Mouse (Mus musculus) naive thymus-derived CD4-positive, alpha-beta T cell, adult 2 months (primary cell): ENCODE data around the gene Plekhg2.
A peak's percentile ranks its signal among the peaks of the same experiment; 100 is the strongest.

Experiments used
- DNase-seq: peaks from one replicate; pipeline ENCODE4 v3.0.0-alpha.2; 2011; ENCODE audit warnings: low read depth

The Plekhg2 gene

GRCm38 (mm10) chr7:28367663-28368275, 4.6 kb downstream of the Plekhg2 start:
- no peak for DNase-seq

DNA sequence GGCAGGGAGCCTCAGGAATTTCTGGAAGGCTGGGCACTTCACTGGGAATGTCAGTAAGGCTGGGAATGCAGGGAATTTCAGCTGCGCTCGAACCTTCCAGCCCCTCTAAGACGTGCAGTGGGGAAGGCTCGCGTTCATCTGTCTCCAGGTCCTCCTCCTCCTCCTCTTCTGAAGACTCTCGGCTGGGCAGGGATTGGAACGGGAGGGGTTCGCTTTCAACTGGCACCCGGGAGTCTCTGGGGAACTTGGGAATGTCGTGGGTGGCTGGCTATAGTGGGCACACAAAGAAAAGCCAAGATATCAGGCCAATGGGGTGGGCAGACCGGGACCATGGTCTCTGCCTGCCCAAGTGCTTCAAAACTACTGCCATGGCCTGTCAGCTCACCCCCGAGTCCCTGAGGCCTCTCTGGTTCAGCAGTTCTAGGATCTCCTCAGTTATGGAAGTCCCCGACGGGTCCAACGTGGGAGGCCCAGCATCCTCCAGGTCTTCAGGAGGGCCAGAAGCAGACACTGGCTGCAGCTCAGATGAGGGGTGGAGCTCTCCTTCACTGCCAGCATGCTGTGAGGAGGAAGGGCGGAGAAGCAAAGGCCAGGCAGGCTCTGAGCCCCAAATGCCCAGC, 9.8 kb downstream of the Plekhg2 start:
- DNase-seq: no peak

GRCm38 (mm10) chr7:28361647-28362341, 10.6 kb downstream of the Plekhg2 start:
- no peak for DNase-seq

DNA sequence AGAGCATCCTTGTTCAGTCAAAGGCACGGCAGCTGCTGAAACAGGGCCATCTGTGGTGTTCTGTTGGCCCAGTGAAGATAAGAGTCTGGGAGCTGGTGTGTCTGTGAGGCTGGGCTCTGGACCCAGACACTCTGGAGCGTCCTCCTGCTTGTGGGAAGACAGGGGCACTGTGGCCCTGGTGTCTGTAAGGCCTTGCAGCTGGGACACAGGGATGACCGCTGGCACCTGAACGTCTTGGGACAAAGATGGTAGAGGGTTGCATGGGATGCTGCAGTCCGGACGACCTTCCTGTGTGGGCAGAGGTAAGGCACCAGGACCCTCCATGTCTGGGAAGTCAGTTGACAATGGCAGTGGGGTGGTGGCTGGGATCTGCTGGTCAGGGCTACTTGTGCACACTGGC, 12.1 kb downstream of the Plekhg2 start:
- no peak for DNase-seq

DNA sequence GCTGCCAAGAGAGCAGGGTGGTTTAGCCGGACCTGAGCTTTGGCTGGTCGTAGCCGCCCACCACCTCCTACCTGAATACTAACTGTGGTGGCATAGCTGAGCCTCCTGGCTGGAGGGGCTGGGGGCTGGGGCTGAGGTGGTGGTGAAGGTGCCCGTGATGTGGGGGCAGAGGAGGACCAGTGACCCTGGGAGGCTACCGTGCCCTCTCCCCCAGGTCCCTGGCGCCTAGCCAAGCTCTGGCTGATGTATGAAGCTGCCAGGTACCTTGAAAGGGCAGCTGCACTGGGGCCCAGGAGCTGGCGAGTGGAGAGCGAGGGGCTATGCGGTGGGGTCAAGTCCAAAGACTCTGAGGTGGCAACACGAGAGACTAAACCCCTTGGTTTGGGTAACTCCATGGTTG, 12.5 kb downstream of the Plekhg2 start:
- DNase-seq: no peak

DNA sequence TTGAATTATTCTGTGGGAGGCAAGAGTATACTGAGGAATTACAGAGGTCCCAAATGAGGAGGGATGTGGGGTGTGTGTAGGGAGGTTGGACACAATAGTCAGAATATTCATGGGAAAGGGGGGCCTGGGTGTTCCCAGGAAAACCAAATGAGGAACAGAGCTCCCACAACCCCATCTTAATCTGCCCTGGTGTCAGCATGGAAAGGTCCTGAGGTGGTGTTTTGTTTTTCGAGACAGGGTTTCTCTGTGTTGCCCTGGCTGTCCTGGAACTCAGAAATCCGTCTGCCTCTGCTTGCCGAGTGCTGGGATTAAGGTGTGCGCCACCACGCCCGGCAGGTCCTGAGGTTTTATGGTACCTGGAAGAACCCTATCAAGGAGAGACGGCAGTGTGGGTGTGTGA, 14.0 kb downstream of the Plekhg2 start:
- DNase-seq: no peak

DNA sequence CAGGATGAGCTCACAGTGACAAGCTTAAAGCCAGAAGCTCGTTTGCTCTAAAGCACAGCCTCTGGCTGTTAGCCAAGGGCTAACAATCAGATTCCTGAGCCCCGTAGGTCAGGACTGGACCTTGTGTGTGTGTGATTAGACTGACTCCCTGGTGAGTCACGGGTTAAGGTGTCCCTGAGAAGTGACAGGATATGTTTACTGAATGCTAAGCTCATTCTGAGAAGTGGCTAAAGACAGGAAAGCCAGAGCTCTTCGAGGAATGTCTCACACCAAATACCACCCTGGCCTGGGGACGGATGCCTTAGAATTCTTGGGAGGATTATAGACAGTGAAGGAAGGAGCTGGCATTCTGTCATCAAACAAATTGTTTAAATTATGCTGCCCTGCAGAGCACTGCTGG, 14.4 kb downstream of the Plekhg2 start:
- DNase-seq: no peak

GRCm38 (mm10) chr7:28356981-28357380, 15.4 kb downstream of the Plekhg2 start:
- no peak for DNase-seq

GRCm38 (mm10) chr7:28355221-28355620, 17.2 kb downstream of the Plekhg2 start:
- DNase-seq: peak; percentile 75

DNA sequence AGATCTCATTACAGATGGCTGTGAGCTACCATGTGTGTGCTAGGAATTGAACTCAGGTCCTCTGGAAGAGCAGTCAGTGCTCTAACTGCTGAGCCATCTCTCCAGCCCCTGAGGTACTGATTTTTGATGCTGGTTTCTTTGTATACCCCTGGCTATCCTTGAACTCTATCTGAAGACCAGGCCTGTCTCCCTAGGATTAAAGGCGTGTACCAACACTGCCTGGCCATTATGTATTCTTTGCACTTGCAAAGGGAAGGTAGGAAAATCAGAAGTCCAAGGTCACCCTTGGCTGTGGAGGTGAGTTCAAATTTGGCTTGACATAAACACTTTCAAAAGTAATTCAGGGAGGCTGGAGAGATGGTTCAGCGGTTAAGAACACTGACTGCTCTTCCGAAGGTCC, 17.8 kb downstream of the Plekhg2 start:
- DNase-seq: no peak

GRCm38 (mm10) chr7:28354113-28354581, 18.3 kb downstream of the Plekhg2 start:
- DNase-seq: no peak

DNA sequence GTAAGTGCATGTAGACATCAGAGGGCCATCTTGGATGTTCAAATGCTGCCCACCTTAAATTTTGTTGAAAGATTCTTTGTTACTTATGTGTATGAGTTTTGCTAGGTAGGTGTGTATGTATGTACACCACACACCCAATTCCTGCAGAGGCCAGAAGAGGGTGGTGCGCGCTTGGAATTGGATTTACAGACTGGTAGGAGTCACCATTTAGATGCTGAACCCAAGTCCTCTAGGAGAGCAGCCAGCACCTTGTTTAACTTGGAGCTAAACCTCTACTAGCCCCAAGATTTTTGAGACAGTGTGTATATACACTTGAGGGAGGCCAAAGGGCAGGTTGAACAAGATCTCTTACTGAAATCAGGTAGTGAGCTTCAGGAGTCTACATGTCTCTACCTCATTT, 19.1 kb downstream of the Plekhg2 start:
- peak; percentile 41 for DNase-seq

DNA sequence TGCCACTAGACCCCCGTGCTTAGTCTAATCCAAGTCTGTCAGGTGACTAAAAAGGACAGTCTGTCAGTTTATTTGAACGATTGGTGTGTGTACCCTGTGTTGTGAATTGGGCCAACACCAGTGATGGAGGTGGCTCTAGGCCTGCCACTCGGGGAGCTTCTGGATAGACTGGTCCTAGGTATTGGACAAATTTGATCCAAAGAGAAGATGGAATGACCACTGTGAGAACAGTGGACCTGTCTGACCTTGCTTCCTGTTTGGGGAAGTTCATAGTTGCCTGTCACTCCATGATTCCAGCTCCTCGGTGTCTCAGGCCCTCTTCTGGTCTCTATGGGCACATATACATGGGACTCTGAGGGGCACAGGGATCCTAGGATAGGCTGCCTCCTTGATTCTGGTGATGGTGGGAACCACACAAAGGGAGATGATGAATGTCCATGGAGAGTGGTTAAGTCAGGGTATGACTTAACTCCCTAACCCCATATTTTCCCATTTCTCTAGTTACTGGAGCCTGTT, 20.7 kb downstream of the Plekhg2 start:
- peak; percentile 29 for DNase-seq

DNA sequence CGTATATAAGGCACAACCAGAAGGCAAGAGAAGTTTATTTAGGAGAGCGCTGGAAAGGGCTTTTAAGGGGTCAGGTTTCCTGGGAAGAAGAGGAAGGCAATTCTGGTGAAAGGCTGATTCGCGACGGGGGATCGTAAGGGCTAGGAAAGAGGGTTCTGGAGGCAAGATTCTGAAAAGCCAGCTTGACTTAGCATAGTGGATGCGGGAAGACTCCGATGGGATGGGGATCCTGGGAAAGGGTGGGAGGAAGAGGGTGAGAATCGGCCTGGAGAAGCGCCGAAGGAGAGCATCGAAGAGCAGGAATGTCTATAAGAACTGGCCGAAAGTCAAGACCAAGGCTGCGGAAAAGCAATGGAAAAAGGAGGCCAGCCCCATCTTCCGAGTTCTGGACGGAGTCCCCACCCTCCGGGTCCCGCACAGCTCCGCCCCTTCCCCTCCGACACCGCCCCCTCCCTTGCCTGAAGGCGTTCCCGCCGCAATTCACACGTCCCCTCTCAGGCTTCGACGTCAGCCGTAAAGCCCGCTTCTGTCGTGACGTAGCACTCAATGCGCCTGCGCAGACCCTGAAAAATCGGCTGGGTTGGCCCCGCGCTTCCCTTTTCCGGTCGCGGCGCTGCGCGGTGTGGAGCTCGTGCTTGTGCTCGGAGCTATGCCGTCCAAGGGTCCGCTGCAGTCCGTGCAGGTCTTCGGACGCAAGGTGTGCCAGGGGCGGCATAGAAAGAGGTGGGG, 22.1 kb downstream of the Plekhg2 start, which contains the start of gene Rps16:
Gene Rps16 (plus strand): TSS at position 498 of the 729 bp plus-strand sequence.
- peak; percentile 98 for DNase-seq

DNA sequence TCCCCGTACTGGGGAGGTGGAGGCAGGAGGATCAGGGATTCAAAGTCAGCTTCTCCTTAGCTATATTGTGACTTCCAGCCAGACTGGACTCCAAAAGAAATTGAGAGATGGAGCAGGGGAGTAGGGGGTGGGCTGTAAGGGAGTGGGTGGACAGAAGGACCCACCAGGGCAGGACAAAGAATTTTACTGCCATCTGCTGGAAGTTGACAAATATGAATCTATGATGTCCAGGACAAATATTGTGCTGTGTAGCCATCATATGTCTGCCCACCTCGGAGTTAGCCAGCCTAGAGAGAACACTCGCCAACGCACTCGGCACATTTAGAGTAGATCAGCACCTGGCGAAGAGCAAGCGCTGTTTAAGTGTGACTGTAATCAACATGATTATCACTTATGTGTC, 23.8 kb downstream of the Plekhg2 start:
- no peak for DNase-seq

- no peak for DNase-seq
Measured at GRCm38 (mm10) chr7:28347746-28348145, 24.7 kb downstream of the Plekhg2 start.

GRCm38 (mm10) chr7:28344637-28345036, 27.8 kb downstream of the Plekhg2 start:
- peak; percentile 93 for DNase-seq

GRCm38 (mm10) chr7:28341381-28341780, 31.0 kb downstream of the Plekhg2 start:
- no peak for DNase-seq

DNA sequence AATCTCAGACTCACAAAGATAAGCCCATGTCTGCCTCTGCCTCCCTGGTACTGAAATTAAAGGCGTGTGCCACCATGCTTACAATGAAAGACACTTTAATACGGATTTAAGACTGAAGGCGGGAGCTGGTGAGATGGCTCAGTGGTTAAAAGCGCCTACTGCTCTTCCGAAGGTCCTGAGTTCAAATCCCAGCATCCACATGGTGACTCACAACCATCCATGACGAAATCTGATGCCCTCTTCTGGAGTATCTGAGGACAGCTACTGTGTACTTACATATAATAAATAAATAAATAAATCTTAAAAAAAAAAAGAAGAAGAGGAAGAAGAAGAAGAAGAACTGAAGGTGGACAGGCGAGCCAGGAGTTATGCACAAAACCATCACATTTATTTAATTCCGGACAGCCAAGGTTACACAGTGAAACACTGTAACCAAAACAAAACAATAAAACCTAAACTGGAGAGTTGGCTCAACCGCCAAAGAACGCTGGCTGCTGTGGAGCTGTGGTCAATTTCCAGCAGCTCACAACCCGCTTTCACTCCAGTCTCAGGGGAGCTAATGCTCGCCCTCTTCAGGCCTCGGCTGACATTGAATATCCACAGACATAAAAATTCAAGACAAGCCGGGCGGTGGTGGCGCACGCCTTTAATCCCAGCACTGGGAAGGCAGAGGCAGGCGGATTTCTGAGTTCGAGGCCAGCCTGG, 33.0 kb downstream of the Plekhg2 start:
- DNase-seq: peak; percentile 82

DNA sequence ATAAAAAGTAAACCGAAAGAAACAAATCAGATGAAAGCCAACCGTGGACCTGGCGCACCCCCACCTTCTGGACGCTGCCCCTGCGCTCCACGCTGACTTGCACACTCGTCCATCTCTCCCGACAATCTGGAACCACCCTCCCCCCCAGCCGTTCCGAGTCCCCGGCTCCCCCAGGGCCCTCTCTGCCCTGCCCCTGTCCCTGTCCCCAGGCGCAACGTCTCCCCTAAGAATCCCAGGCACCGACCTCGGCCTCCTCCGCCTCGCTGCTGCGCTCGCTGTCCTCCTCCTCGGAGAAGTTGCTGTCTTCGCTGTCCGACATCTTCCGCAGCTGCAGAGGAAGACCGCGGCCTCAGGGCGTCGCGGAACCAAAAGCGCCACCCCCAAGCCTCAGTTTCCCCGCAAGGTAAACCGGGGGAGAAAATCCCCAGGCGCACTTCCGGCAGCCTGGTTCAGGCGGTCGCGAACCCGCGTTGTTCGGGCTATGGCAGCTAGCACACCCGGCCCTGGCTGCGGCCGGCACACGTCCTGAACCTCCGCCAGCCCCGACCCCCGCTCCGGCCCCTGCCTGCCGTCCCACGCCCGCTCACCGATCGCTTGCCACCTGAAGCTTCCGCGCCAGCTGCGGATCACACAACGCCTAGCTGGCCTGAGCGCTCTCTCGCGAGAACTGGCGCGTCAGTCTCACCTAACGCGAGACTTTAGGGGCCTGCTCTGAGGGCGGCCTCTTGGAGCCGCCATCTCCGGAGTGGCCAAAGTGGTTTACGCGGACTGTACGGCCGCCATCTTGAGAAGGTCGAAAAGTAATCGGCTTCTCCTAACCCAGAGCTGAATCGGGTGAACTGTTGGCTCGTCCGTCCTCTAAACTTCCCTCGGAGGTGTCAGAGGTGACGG, 34.0 kb downstream of the Plekhg2 start, which contains the start of gene Supt5:
Gene Supt5 (minus strand): TSS at position 639 of the 891 bp plus-strand sequence.
- DNase-seq: peak; percentile 99

DNA sequence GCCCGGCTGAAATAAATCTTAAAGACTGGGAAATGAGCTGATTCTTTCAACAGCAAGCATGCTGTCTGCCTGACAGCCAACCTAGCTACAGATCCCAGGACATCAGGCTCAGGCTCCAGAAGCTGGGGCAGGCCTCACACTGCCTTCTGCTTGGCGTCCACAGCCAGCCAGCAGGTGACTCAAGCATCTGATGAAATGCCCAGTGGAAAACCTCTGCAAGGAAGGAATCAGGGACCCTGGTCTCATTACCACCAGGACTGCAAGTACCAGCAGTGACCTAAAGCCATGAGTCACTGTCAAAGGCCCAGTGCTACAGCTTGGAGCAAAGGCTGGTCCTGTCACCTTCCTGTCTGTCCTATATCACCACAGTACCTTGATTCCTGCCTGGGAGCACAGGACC, 36.9 kb downstream of the Plekhg2 start:
- no peak for DNase-seq
